Mouse (Mus musculus) cerebellum, adult 2 months (tissue): ENCODE measurements at regions not wholly inside any gene's neighbourhood (a gene's known extent, or its start where the extent isn't known, plus 50 kb on each side); places are given as distances from the start of the nearest gene placed in this dataset.

Experiments used
- DNase-seq, 2 experiments: peaks; one replicate each; pipeline ENCODE4 v3.0.0; 2021
- H3K27ac ChIP-seq: fragments of 200-500 bp; 2 replicates; pipeline ENCODE4 v1.5.1; 2012; ENCODE audit warnings: low read length, control low read depth, inconsistent platforms; ENCODE audit not compliant: insufficient read depth
- H3K27me3 ChIP-seq: fragments of 200-500 bp; 2 replicates; pipeline ENCODE4 v1.6.1; 2012; ENCODE audit warnings: inconsistent platforms, mild to moderate bottlenecking, low read length, moderate library complexity; ENCODE audit not compliant: control insufficient read depth, insufficient read depth
- H3K4me1 ChIP-seq: fragments of 200-500 bp; 2 replicates; pipeline ENCODE4 v1.6.1; 2011; ENCODE audit warnings: low read length; ENCODE audit not compliant: control insufficient read depth, insufficient read depth
- H3K4me3 ChIP-seq: fragments of 200-500 bp; replicated peaks from 2 replicates; pipeline ENCODE3; 2011; ENCODE audit warnings: mild to moderate bottlenecking, low read depth, low read length, control low read depth; ENCODE audit not compliant: insufficient read depth
- CTCF ChIP-seq: fragments of 200-500 bp; IDR thresholded peaks from 2 replicates; pipeline ENCODE4 v1.5.1; 2011; ENCODE audit warnings: low read depth, mild to moderate bottlenecking, control low read depth, low read length, moderate library complexity, borderline replicate concordance; ENCODE audit not compliant: insufficient read depth
- POLR2A ChIP-seq: fragments of 200-500 bp; IDR thresholded peaks from 2 replicates; pipeline ENCODE4 v1.6.1; 2011; ENCODE audit warnings: low read length, control low read depth, borderline replicate concordance; ENCODE audit not compliant: insufficient read depth
- WGBS: fragments of 180-500 bp; shearing (Covaris S2); methylation state at CpG from one replicate; pipeline ENCODE4 v1.1.7; 2018; 5-methylcytosine and 5-hydroxymethylcytosine counted together

GRCm38 (mm10) chr4:29282169-29282568, 469.2 kb downstream of the Epha7 start:
- Histone ChIP-seq H3K27me3 (no peaks in the 10 kb centered on the region), H3K4me1 (no peaks in the 10 kb centered on the region), H3K27ac (no peak overlapping the region), H3K4me3 (no peak overlapping the region)
- TF ChIP-seq POLR2A (no peak), CTCF (no peak)
- WGBS = 28% methylated on average over 5 of the region's 5 CpGs
- no peak for DNase-seq

GRCm38 (mm10) chr4:29301348-29301747, 488.4 kb downstream of the Epha7 start:
- H3K4me3 ChIP-seq = no peak overlapping the region
- 64% methylated on average over 1 of the region's 1 CpGs for WGBS
- DNase-seq = no peak
- no peaks in the 10 kb centered on the region for H3K4me1 ChIP-seq
- no peak overlapping the region for H3K27ac ChIP-seq
- no peaks in the 10 kb centered on the region for H3K27me3 ChIP-seq
- no peak for TF ChIP-seq POLR2A

DNA sequence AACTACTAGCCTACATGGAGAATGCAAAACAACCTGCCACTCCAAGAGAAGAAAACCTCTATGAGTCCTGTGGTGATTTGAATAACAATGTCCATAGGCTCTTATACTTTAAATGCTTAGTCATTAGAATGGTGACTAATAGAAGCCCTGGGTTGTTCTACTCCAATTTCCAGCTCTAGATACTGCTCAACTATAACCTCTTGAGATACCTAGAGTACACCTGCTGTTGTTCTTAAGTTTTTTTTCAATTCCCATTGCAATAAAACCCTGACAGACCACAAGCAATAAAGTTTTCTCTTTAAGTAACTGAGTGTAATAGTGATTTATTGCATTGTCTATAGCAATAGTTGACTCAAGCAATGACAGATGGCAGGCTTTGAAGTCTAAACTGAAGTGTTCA, 491.0 kb downstream of the Epha7 start:
- H3K27me3 ChIP-seq = no peaks in the 10 kb centered on the region
- no peaks in the 10 kb centered on the region for H3K4me1 ChIP-seq
- H3K4me3 ChIP-seq = no peak overlapping the region
- no peak for DNase-seq
- TF ChIP-seq POLR2A = no peak
- TF ChIP-seq CTCF = no peak
- H3K27ac ChIP-seq = no peak overlapping the region

- no peak overlapping the region for H3K27ac ChIP-seq
- H3K4me3 ChIP-seq = no peak overlapping the region
- 93% methylated on average over 1 of the region's 1 CpGs for WGBS
- H3K4me1 ChIP-seq = no peaks in the 10 kb centered on the region
- TF ChIP-seq CTCF (no peak), POLR2A (no peak)
- H3K27me3 ChIP-seq = no peaks in the 10 kb centered on the region
- DNase-seq = no peak
These were observed 494.3 kb downstream of the Epha7 start for GRCm38 (mm10) chr4:29307245-29307644.

DNA sequence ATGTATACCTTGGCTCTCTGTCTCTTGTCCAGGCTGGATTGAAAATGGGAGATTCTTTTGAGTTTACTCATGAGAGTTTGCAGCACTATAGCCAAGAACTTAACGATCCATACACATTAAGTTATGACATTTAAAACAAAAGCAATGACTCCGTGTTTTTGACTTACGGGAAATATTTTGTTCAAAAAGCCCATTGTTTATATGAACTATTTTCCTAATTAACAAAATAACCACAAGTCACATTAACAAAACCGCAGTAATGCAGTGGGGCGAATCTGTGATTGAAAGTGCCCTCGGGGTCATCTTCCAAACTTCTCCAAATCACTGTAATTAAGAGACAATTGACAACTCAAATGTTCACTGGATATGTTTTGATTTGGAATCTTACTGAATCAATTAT, 511.0 kb downstream of the Epha7 start:
- WGBS = 60% methylated on average over 6 of the region's 6 CpGs
- H3K4me1 ChIP-seq = no peaks in the 10 kb centered on the region
- no peak for TF ChIP-seq CTCF
- TF ChIP-seq POLR2A = no peak
- H3K27ac ChIP-seq = no peak overlapping the region
- DNase-seq = no peak
- H3K27me3 ChIP-seq = no peaks in the 10 kb centered on the region
- no peak overlapping the region for H3K4me3 ChIP-seq

GRCm38 (mm10) chr4:29329145-29329544, 516.2 kb downstream of the Epha7 start:
- no peak for TF ChIP-seq CTCF
- no peak for TF ChIP-seq POLR2A
- DNase-seq = no peak
- H3K27ac ChIP-seq = no peak overlapping the region
- no peaks in the 10 kb centered on the region for H3K4me1 ChIP-seq
- H3K27me3 ChIP-seq = no peaks in the 10 kb centered on the region
- 41% methylated on average over 2 of the region's 2 CpGs for WGBS
- no peak overlapping the region for H3K4me3 ChIP-seq

GRCm38 (mm10) chr4:29331747-29332146, 518.8 kb downstream of the Epha7 start:
- no peak overlapping the region for H3K27ac ChIP-seq
- TF ChIP-seq POLR2A = no peak
- 80% methylated on average over 2 of the region's 2 CpGs for WGBS
- no peaks in the 10 kb centered on the region for H3K4me1 ChIP-seq
- H3K4me3 ChIP-seq = no peak overlapping the region
- DNase-seq = no peak
- H3K27me3 ChIP-seq = no peaks in the 10 kb centered on the region

- H3K27ac ChIP-seq = no peak overlapping the region
- 93% methylated on average over 10 of the region's 10 CpGs for WGBS
- H3K4me1 ChIP-seq = no peaks in the 10 kb centered on the region
- TF ChIP-seq CTCF = no peak
- TF ChIP-seq POLR2A = no peak
- no peaks in the 10 kb centered on the region for H3K27me3 ChIP-seq
- no peak overlapping the region for H3K4me3 ChIP-seq
- no peak for DNase-seq
These were observed 524.3 kb downstream of the Epha7 start for GRCm38 (mm10) chr4:29337245-29337644.

GRCm38 (mm10) chr4:29362191-29362590, 549.3 kb downstream of the Epha7 start:
- Histone ChIP-seq H3K27ac (no peak overlapping the region), H3K27me3 (no peaks in the 10 kb centered on the region), H3K4me3 (no peak overlapping the region), H3K4me1 (no peaks in the 10 kb centered on the region)
- WGBS = 3% methylated on average over 1 of the region's 1 CpGs
- TF ChIP-seq POLR2A = no peak
- TF ChIP-seq CTCF = no peak
- peak in 1 of 2 experiments; percentile 21 for DNase-seq

- DNase-seq = no peak
- H3K4me1 ChIP-seq = no peaks in the 10 kb centered on the region
- no peak overlapping the region for H3K27ac ChIP-seq
- WGBS = 89% methylated on average over 1 of the region's 1 CpGs
- no peak for TF ChIP-seq CTCF
- no peak for TF ChIP-seq POLR2A
- H3K27me3 ChIP-seq = no peaks in the 10 kb centered on the region
- no peak overlapping the region for H3K4me3 ChIP-seq
These were observed 576.4 kb downstream of the Epha7 start for GRCm38 (mm10) chr4:29389282-29389681.
